Mouse (Mus musculus) liver, embryonic 14.5 days (tissue): Measurements from ENCODE around the gene Prex1. TPM values are rescaled to one million over a fixed set of nuclear protein-coding genes. Genes with fewer than 3 reads are reported as not detected.
"Not testable (repeated sequence)": the region's sequence is repeated elsewhere in the genome, so short reads cannot be mapped to it uniquely, and the experiment has no call there.

Experiments used
- ATAC-seq: fragments of 200-750 bp; cut with Nextera tagmentation; 2 replicates; pipeline ENCODE4 v1.8.0; 2017; ENCODE audit warnings: moderate number of reproducible peaks, mild to moderate bottlenecking, moderate library complexity; ENCODE audit not compliant: insufficient read depth
- DNase-seq, 3 experiments: peaks; one replicate each; pipeline ENCODE4 v3.0.0-alpha.2; 2012 to 2013; ENCODE audit warnings: low read depth in 3 of 3, low spot score in 3 of 3
- H3K27ac ChIP-seq: fragments of 300-500 bp; sonication (generic); 2 replicates; pipeline ENCODE4 v1.5.1; 2014; ENCODE audit warnings: moderate library complexity, mild to moderate bottlenecking, control low read depth, inconsistent platforms
- H3K27me3 ChIP-seq: fragments of 300-500 bp; sonication (generic); 2 replicates; pipeline ENCODE4 v1.6.1; 2014; ENCODE audit warnings: mild to moderate bottlenecking, low read length, moderate library complexity; ENCODE audit not compliant: control insufficient read depth, insufficient read depth
- H3K36me3 ChIP-seq: fragments of 300-500 bp; sonication (generic); replicated peaks from 2 replicates; pipeline ENCODE4 v1.6.1; 2014; ENCODE audit warnings: low read depth; ENCODE audit not compliant: control insufficient read depth, insufficient read depth
- H3K4me1 ChIP-seq, 2 experiments: fragments of 200-500 bp in 1 of 2; fragments of 300-500 bp in 1 of 2; sonication (generic) in 1 of 2; replicated peaks; 2 replicates each; pipeline ENCODE4 v1.6.1; 2012 to 2014; ENCODE audit warnings: antibody characterized with exemption in 1 of 2, inconsistent platforms in 1 of 2, low read length in 1 of 2; ENCODE audit not compliant: control insufficient read depth in 2 of 2, insufficient read depth in 2 of 2
- H3K4me2 ChIP-seq: fragments of 300-500 bp; sonication (generic); 2 replicates; pipeline ENCODE4 v1.6.1; 2014; ENCODE audit warnings: low read depth, mild to moderate bottlenecking, control low read depth, moderate library complexity
- H3K4me3 ChIP-seq, 2 experiments: fragments of 200-500 bp in 1 of 2; fragments of 300-500 bp in 1 of 2; sonication (generic) in 1 of 2; 2 replicates each; pipeline ENCODE4 v1.5.1; 2012 to 2014; ENCODE audit warnings: low read depth in 2 of 2, low read length in 2 of 2, mild to moderate bottlenecking in 2 of 2, control low read depth in 1 of 2, inconsistent platforms in 1 of 2, moderate library complexity in 1 of 2; ENCODE audit not compliant: insufficient read depth in 1 of 2
- H3K9ac ChIP-seq: fragments of 300-500 bp; sonication (generic); replicated peaks from 2 replicates; pipeline ENCODE4 v1.6.1; 2014; ENCODE audit warnings: mild to moderate bottlenecking, control low read depth, moderate library complexity
- H3K9me3 ChIP-seq: fragments of 300-500 bp; sonication (generic); 2 replicates; pipeline ENCODE4 v1.6.1; 2016; ENCODE audit warnings: low read length, mixed read lengths; ENCODE audit not compliant: control insufficient read depth
- CTCF ChIP-seq: IDR thresholded peaks from 2 replicates; pipeline ENCODE4 v1.5.1; 2016; ENCODE audit warnings: antibody characterized with exemption, low read depth, control low read depth
- EP300 ChIP-seq: IDR thresholded peaks from 2 replicates; pipeline ENCODE4 v1.6.1; 2016; ENCODE audit warnings: antibody characterized with exemption, low read depth
- WGBS: fragments of 180-500 bp; shearing (Covaris S2); extraction: QIAGEN DNeasy Blood & Tissue Kit; methylation state at CpG from one replicate; pipeline ENCODE4 v1.1.7; 2014; ENCODE audit not compliant: insufficient replicate concordance; 5-methylcytosine and 5-hydroxymethylcytosine counted together
- polyA plus RNA-seq, 2 experiments: library from polyadenylated mRNA; depleted of rRNA in 1 of 2; stranded (reverse) in 1 of 2; unstranded in 1 of 2; fragments of >200 nt; fragmentation: Nextera tagmentation in 1 of 2; extraction: Ambion mirVana in 1 of 2; gene quantifications; 2 replicates each; pipeline versions ENCODE4 v1.2.1 to v1.2.3; 2012 to 2014

The Prex1 gene
- polyA plus RNA-seq, 2 experiments: 9.2 to 10.0 TPM

GRCm38 (mm10) chr2:166737307-166737706, 23.7 kb upstream of the Prex1 start:
- Histone ChIP-seq H3K9ac (no peak overlapping the region), H3K36me3 (no peaks in the 10 kb centered on the region), H3K4me3 (no peak overlapping the region), H3K4me2 (no peak overlapping the region), H3K4me1 (no peaks in the 10 kb centered on the region), H3K27me3 (no peaks in the 10 kb centered on the region), H3K27ac (no peak overlapping the region), H3K9me3 (no peaks in the 10 kb centered on the region)
- TF ChIP-seq CTCF (no peak), EP300 (no peak)
- DNase-seq: no peak
- 59% methylated on average over 7 of the region's 7 CpGs for WGBS
- no peak for ATAC-seq

- Histone ChIP-seq H3K27me3 (no peaks in the 10 kb centered on the region), H3K9ac (no peak overlapping the region), H3K4me2 (no peak overlapping the region), H3K36me3 (no peaks in the 10 kb centered on the region), H3K4me1 (peaks cover 0 to 3% of the 10 kb centered on the region in 2 experiments; a peak in 1 of 4 replicates), H3K9me3 (no peaks in the 10 kb centered on the region), H3K4me3 (no peak overlapping the region), H3K27ac (no peak overlapping the region)
- DNase-seq (no peak), ATAC-seq (no peak)
- no peak for TF ChIP-seq EP300
- 59% methylated on average over 15 of the region's 15 CpGs for WGBS
Observed at GRCm38 (mm10) chr2:166735469-166736001, 21.9 kb upstream of the Prex1 start.

- no peak overlapping the region for H3K4me2 ChIP-seq
- H3K9me3 ChIP-seq: no peaks in the 10 kb centered on the region
- TF ChIP-seq EP300 (no peak), CTCF (no peak)
- H3K36me3 ChIP-seq: no peaks in the 10 kb centered on the region
- no peaks in the 10 kb centered on the region for H3K27me3 ChIP-seq
- ATAC-seq (no peak), DNase-seq (no peak)
- 60% methylated on average over 2 of the region's 2 CpGs for WGBS
- H3K4me3 ChIP-seq: no peak overlapping the region
- no peak overlapping the region for H3K27ac ChIP-seq
- peaks cover 0 to 13% of the 10 kb centered on the region in 2 experiments; a peak in 3 of 4 replicates for H3K4me1 ChIP-seq
- no peak overlapping the region for H3K9ac ChIP-seq
Observed at GRCm38 (mm10) chr2:166732860-166733259, 19.2 kb upstream of the Prex1 start.

- ATAC-seq (no peak), DNase-seq (no peak)
- Histone ChIP-seq H3K27me3 (no peaks in the 10 kb centered on the region), H3K9me3 (no peaks in the 10 kb centered on the region), H3K36me3 (no peaks in the 10 kb centered on the region), H3K9ac (no peak overlapping the region), H3K4me3 (no peak overlapping the region), H3K27ac (no peak overlapping the region), H3K4me2 (no peak overlapping the region), H3K4me1 (peaks cover 0 to 13% of the 10 kb centered on the region in 2 experiments; a peak in 3 of 4 replicates)
- 67% methylated on average over 4 of the region's 4 CpGs for WGBS
- no peak for TF ChIP-seq EP300
- no peak for TF ChIP-seq CTCF
Observed at GRCm38 (mm10) chr2:166732146-166732545, 18.5 kb upstream of the Prex1 start.

GRCm38 (mm10) chr2:166731102-166731883, 17.7 kb upstream of the Prex1 start:
- H3K4me2 ChIP-seq: not testable (repeated sequence)

More at GRCm38 (mm10) chr2:166731102-166731883, 17.7 kb upstream of the Prex1 start:
- not testable (repeated sequence) for ATAC-seq, H3K4me3 ChIP-seq, H3K9me3 ChIP-seq, H3K36me3 ChIP-seq, H3K27ac ChIP-seq, H3K9ac ChIP-seq, DNase-seq, H3K27me3 ChIP-seq
- H3K4me1 ChIP-seq: peaks cover 0 to 13% of the 10 kb centered on the region in 2 experiments; a peak in 3 of 4 replicates
- WGBS: 73% methylated on average over 1 of the region's 1 CpGs
